10 mouse cellular contexts compared by ENCODE assay signal in the genomic region with DNA sequence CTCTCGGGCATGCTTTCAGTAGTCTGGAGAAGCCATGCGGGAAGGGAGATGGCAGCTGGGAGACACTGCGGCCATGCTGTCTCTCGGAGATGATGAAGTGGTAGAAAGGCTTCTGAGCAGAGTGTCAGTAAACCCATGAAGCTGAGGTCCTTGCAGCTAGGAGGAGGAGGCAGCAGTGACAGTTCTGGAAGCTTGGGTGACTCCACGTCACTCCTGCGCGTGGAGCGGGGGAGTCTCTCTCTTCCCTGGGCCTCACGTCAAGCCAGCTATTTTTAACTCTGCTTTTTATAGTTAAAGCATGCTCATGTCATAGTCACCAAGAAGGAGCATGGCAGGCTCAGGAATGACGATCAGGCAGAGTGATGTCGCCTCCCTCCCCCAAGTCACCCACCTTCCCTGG. TPM values are rescaled to one million over a fixed set of nuclear protein-coding genes. Genes with fewer than 3 reads are reported as not detected.
A peak's percentile ranks its signal among the peaks of the same experiment; 100 is the strongest.
DNase-seq lines count a peak whose midpoint lies in the region; ATAC-seq and TF ChIP-seq lines count a peak whose summit lies in the region.
"Had no signal": no experiment of that assay in that cellular context is flagged by ENCODE, and none has a peak within 500 bp of the region (broad histone marks: within the 10 kb centered on the region; RNA-seq: fewer than 3 reads in every experiment).

No protein-coding gene starts in this region.

- H3K27me3 ChIP-seq in heart, embryonic 15.5 days: no peaks in the 10 kb centered on the region
- H3K27me3 ChIP-seq in hindbrain, embryonic 10.5 days (ENCODE audit: insufficient read depth, poor library complexity, severe bottlenecking): 0 out of 2 replicates have a peak, but pooled peaks cover 9% of the 10 kb centered on the region
- H3K27me3 ChIP-seq in lung, postnatal 0 days (replicated peaks; ENCODE audit: insufficient read depth, low read length): no peaks in the 10 kb centered on the region
- H3K27me3 ChIP-seq: lung, embryonic 15.5 days had no signal

- peak overlapping the region; percentile 10; the same call in 1 of the 2 replicates for H3K9ac ChIP-seq in heart, embryonic 15.5 days
- H3K9ac ChIP-seq in lung, postnatal 0 days (replicated peaks; ENCODE audit: low read depth): no peak overlapping the region
- H3K9ac ChIP-seq: lung, embryonic 15.5 days had no signal

- no peaks in the 10 kb centered on the region for H3K9me3 ChIP-seq in heart, embryonic 15.5 days (replicated peaks)
- no peaks in the 10 kb centered on the region for H3K9me3 ChIP-seq in hindbrain, embryonic 10.5 days
- H3K9me3 ChIP-seq in lung, postnatal 0 days (ENCODE audit: low read length): no peaks in the 10 kb centered on the region
- H3K9me3 ChIP-seq: lung, embryonic 15.5 days had no signal

- no peak for TF ChIP-seq CTCF in left cerebral cortex, adult 2 months (IDR thresholded peaks at IDR 0.05)
- TF ChIP-seq CTCF in lung, postnatal 0 days (IDR thresholded peaks at IDR 0.05): no peak

- WGBS in heart, embryonic 15.5 days: 33% methylated on average over 11 of the region's 11 CpGs
- 87% methylated on average over 11 of the region's 11 CpGs for WGBS in hindbrain, embryonic 10.5 days
- 62% methylated on average over 11 of the region's 11 CpGs for WGBS in lung, postnatal 0 days

- no peak for TF ChIP-seq EP300 in lung, postnatal 0 days (IDR thresholded peaks at IDR 0.05)

- H3K27ac ChIP-seq in heart, embryonic 15.5 days: peak overlapping the region; percentile 75
- peak overlapping the region; percentile 91 for H3K27ac ChIP-seq in left cerebral cortex, adult 2 months
- H3K27ac ChIP-seq in hindbrain, embryonic 10.5 days: no peak overlapping the region; the same call in 1 of the 2 replicates
- H3K27ac ChIP-seq in lung, postnatal 0 days (ENCODE audit: low read length): no peak overlapping the region
- H3K27ac ChIP-seq: lung, embryonic 15.5 days had no signal

- peak; percentile 93 for DNase-seq in brain, adult 2 months (ENCODE audit: low read depth, low spot score)
- DNase-seq in left cerebral cortex, adult 2 months (ENCODE audit: extremely low spot score in 1 of 2, low spot score in 2 of 2): peak; percentile 76 to 80
- DNase-seq in hindbrain, embryonic 10.5 days (ENCODE audit: low spot score): no peak
- DNase-seq in embryo, embryonic 10 days (ENCODE audit: low spot score): no peak
- no peak for DNase-seq in lung, postnatal 0 days (ENCODE audit: low spot score)
- DNase-seq in testis, postnatal 10 days (ENCODE audit: low spot score): no peak
- DNase-seq: kidney, postnatal 36 days had no signal

- peak overlapping the region; percentile 33 for H3K4me2 ChIP-seq in heart, embryonic 15.5 days
- H3K4me2 ChIP-seq in lung, postnatal 0 days (replicated peaks; ENCODE audit: low read depth, low read length): no peak overlapping the region
- H3K4me2 ChIP-seq: lung, embryonic 15.5 days had no signal

- peaks cover 17% of the 10 kb centered on the region for H3K4me1 ChIP-seq in heart, embryonic 15.5 days (replicated peaks)
- peaks cover 5% of the 10 kb centered on the region; the same call in 1 of the 2 replicates for H3K4me1 ChIP-seq in hindbrain, embryonic 10.5 days (replicated peaks)
- no peaks in the 10 kb centered on the region for H3K4me1 ChIP-seq in lung, postnatal 0 days (ENCODE audit: insufficient read depth, low read depth, low read length)
- H3K4me1 ChIP-seq: lung, embryonic 15.5 days had no signal

- no peaks in the 10 kb centered on the region for H3K36me3 ChIP-seq in heart, embryonic 15.5 days
- H3K36me3 ChIP-seq in hindbrain, embryonic 10.5 days: no peaks in the 10 kb centered on the region
- no peaks in the 10 kb centered on the region for H3K36me3 ChIP-seq in lung, postnatal 0 days (ENCODE audit: insufficient read depth, low read length)
- H3K36me3 ChIP-seq: lung, embryonic 15.5 days had no signal

- peak; percentile 93 for ATAC-seq in frontal cortex, adult (ENCODE audit: low TSS enrichment)
- ATAC-seq in heart, embryonic 15.5 days (replicated peaks; ENCODE audit: insufficient number of reproducible peaks, insufficient read depth, low FRiP score, low read depth): peak; percentile 86
- ATAC-seq in lung, postnatal 0 days: no peak

- H3K4me3 ChIP-seq in heart, embryonic 15.5 days: no peak overlapping the region
- no peak overlapping the region; the same call in 1 of the 2 replicates for H3K4me3 ChIP-seq in left cerebral cortex, adult 2 months
- H3K4me3 ChIP-seq in hindbrain, embryonic 10.5 days: no peak overlapping the region
- H3K4me3 ChIP-seq in lung, postnatal 0 days (ENCODE audit: low read depth, low read length): no peak overlapping the region
- H3K4me3 ChIP-seq: lung, embryonic 15.5 days had no signal

- intact Hi-C loops in left cerebral cortex, adult 2 months (cut with DNase I): loop anchor here (2.0 kb wide), 2 partner anchors 45 to 57 kb away; partner anchors contain the start of gene Mn1

RNA-seq across cellular contexts. Expression of gene Mn1, which starts 56.3 kb away (rescaled TPM):
- polyA plus RNA-seq in heart, embryonic 15.5 days (2015; fragmentation: Nextera tagmentation; extraction: Ambion mirVana): 6.4 and 7.7 TPM in 2 replicates
- total RNA-seq in left cerebral cortex, adult 2 months (2021): 10 to 100 TPM; 61.9 to 76.6 TPM
- polyA plus RNA-seq in hindbrain, embryonic 10.5 days (2016; fragmentation: Nextera tagmentation; extraction: Ambion mirVana): 55.9 and 65.1 TPM in 2 replicates
- 6.0 and 6.6 TPM in 2 replicates for polyA plus RNA-seq in lung, postnatal 0 days (2015; fragmentation: Nextera tagmentation; extraction: Ambion mirVana)

Comparison
In these comparisons a context has a peak if more than half of its experiments do, and no peak if none do; other contexts are left out.
1. DNase-seq: peak in brain, adult 2 months (single experiment) and left cerebral cortex, adult 2 months (2 of 2); none in hindbrain, embryonic 10.5 days (single experiment), embryo, embryonic 10 days (single experiment), lung, postnatal 0 days (single experiment) and testis, postnatal 10 days (single experiment).
2. H3K27ac ChIP-seq: peak in heart, embryonic 15.5 days (single experiment) and left cerebral cortex, adult 2 months (single experiment); none in hindbrain, embryonic 10.5 days (single experiment) and lung, postnatal 0 days (single experiment).